Mouse (Mus musculus) forebrain, embryonic 14.5 days (tissue): ENCODE results near the gene Ano6. TPM values are rescaled to one million over a fixed set of nuclear protein-coding genes. Genes with fewer than 3 reads are reported as not detected.

ENCODE experiments used
- ATAC-seq: fragments of 200-750 bp; cut with Nextera tagmentation; 2 replicates; pipeline ENCODE4 v1.8.0; 2017; ENCODE audit warnings: mild to moderate bottlenecking, moderate library complexity
- DNase-seq: peaks from one replicate; pipeline ENCODE4 v3.0.0-alpha.2; 2015; ENCODE audit warnings: low spot score
- H3K27ac ChIP-seq: fragments of 300-500 bp; sonication (generic); 2 replicates; pipeline ENCODE4 v1.5.1; 2014; ENCODE audit warnings: low read depth, mild to moderate bottlenecking, control low read depth, low read length, moderate library complexity
- H3K27me3 ChIP-seq: fragments of 300-500 bp; sonication (generic); replicated peaks from 2 replicates; pipeline ENCODE4 v1.6.1; 2014; ENCODE audit warnings: low read length, control low read depth, mixed read lengths; ENCODE audit not compliant: control insufficient read depth, insufficient read depth
- H3K36me3 ChIP-seq: fragments of 300-500 bp; sonication (generic); 2 replicates; pipeline ENCODE4 v1.6.1; 2014; ENCODE audit warnings: low read length, control low read depth; ENCODE audit not compliant: control insufficient read depth, insufficient read depth
- H3K4me1 ChIP-seq: fragments of 300-500 bp; sonication (generic); 2 replicates; pipeline ENCODE4 v1.6.1; 2014; ENCODE audit warnings: antibody characterized with exemption, low read length, control low read depth; ENCODE audit not compliant: control insufficient read depth, insufficient read depth
- H3K4me2 ChIP-seq: fragments of 300-500 bp; sonication (generic); 2 replicates; pipeline ENCODE4 v1.6.1; 2014; ENCODE audit warnings: mild to moderate bottlenecking, control low read depth, low read length
- H3K4me3 ChIP-seq: fragments of 300-500 bp; sonication (generic); 2 replicates; pipeline ENCODE4 v1.5.1; 2014; ENCODE audit warnings: low read depth, low read length, control low read depth
- H3K9ac ChIP-seq: fragments of 300-500 bp; sonication (generic); 2 replicates; pipeline ENCODE4 v1.6.1; 2014; ENCODE audit warnings: mild to moderate bottlenecking, low read length, control low read depth, moderate library complexity
- H3K9me3 ChIP-seq: fragments of 300-500 bp; sonication (generic); replicated peaks from 2 replicates; pipeline ENCODE4 v1.6.1; 2016; ENCODE audit warnings: low read length, control low read depth, mixed read lengths; ENCODE audit not compliant: control insufficient read depth
- WGBS: fragments of 180-500 bp; shearing (Covaris S2); extraction: QIAGEN DNeasy Blood & Tissue Kit; methylation state at CpG from one replicate; pipeline ENCODE4 v1.1.7; 2014; 5-methylcytosine and 5-hydroxymethylcytosine counted together
- polyA plus RNA-seq: library from polyadenylated mRNA; unstranded; fragments of >200 nt; fragmentation: Nextera tagmentation; extraction: Ambion mirVana; gene quantifications from 2 replicates; pipeline ENCODE4 v1.2.1, GENCODE M21; 2014

Gene Ano6
- polyA plus RNA-seq, 1 experiment from 2014 or later: 14.6 TPM

DNA sequence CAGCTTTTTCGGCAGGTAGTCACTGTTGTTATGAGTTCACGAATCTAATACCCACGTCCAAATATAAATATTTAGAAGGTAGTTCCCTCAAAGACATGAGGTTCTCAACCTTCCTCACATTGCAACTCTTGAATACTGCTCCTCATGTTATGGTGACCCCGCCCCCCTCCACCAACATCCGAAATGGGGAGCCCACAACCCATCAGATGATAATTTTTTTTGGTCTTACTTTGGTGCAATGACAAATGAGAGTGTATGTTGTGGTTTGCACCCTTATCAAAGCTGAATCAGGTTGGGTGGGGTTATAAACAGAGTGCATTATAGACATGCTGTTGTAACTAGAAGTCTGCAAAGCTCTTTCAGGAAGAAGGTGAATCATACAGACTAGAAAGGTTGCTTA is 99.7 kb downstream of the Ano6 start:
- no peak for DNase-seq
- no peaks in the 10 kb centered on the region for H3K27me3 ChIP-seq
- no peaks in the 10 kb centered on the region for H3K36me3 ChIP-seq
- no peak for ATAC-seq
- H3K4me1 ChIP-seq: no peaks in the 10 kb centered on the region; the same call in 1 of the 2 replicates
- no peak overlapping the region for H3K4me3 ChIP-seq
- WGBS: 92% methylated on average over 5 of the region's 5 CpGs
- H3K9me3 ChIP-seq: no peaks in the 10 kb centered on the region
- no peak overlapping the region for H3K4me2 ChIP-seq
- no peak overlapping the region for H3K9ac ChIP-seq
- H3K27ac ChIP-seq: no peak overlapping the region

DNA sequence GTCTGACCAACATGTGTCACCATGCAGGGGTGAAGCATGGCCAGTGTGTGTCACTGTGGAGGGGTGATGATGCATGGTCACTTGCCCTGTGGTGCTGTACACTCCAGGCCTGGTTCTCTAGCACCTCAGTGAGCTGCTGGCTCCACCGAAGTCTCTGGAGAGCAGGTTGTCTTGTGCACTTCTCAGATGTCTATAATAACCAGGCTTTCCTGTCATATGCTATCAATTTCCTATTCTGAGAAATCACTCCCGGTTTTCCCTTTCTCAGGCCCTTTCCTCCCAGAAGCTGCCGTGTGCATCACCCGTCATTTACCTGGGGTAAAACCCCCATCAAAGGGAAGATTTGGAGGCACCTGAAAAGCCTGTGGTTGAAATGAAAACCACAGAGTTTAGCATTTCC is 101.5 kb downstream of the Ano6 start:
- H3K27ac ChIP-seq: no peak overlapping the region
- DNase-seq: no peak
- H3K27me3 ChIP-seq: no peaks in the 10 kb centered on the region
- 0 out of 2 replicates have a peak, but pooled peaks cover 2% of the 10 kb centered on the region for H3K36me3 ChIP-seq
- H3K9ac ChIP-seq: no peak overlapping the region
- H3K4me1 ChIP-seq: no peaks in the 10 kb centered on the region; the same call in 1 of the 2 replicates
- no peak for ATAC-seq
- no peaks in the 10 kb centered on the region for H3K9me3 ChIP-seq
- 90% methylated on average over 4 of the region's 4 CpGs for WGBS
- no peak overlapping the region for H3K4me3 ChIP-seq
- no peak overlapping the region for H3K4me2 ChIP-seq

GRCm38 (mm10) chr15:95892929-95893328 is 102.3 kb downstream of the Ano6 start:
- Histone ChIP-seq H3K4me3 (no peak overlapping the region), H3K9ac (no peak overlapping the region), H3K4me2 (no peak overlapping the region), H3K9me3 (no peaks in the 10 kb centered on the region), H3K4me1 (no peaks in the 10 kb centered on the region), H3K36me3 (0 out of 2 replicates have a peak, but pooled peaks cover 2% of the 10 kb centered on the region), H3K27ac (no peak overlapping the region), H3K27me3 (no peaks in the 10 kb centered on the region)
- ATAC-seq: no peak
- 54% methylated on average over 10 of the region's 10 CpGs for WGBS
- DNase-seq: no peak

GRCm38 (mm10) chr15:95895699-95896098 is 105.1 kb downstream of the Ano6 start:
- Histone ChIP-seq H3K4me3 (no peak overlapping the region), H3K27me3 (no peaks in the 10 kb centered on the region), H3K9ac (no peak overlapping the region), H3K9me3 (no peaks in the 10 kb centered on the region), H3K4me2 (no peak overlapping the region), H3K4me1 (no peaks in the 10 kb centered on the region), H3K36me3 (0 out of 2 replicates have a peak, but pooled peaks cover 2% of the 10 kb centered on the region), H3K27ac (no peak overlapping the region)
- ATAC-seq (no peak), DNase-seq (no peak)
- 93% methylated on average over 7 of the region's 7 CpGs for WGBS

GRCm38 (mm10) chr15:95897653-95898052 is 107.0 kb downstream of the Ano6 start:
- Histone ChIP-seq H3K4me2 (no peak overlapping the region), H3K36me3 (0 out of 2 replicates have a peak, but pooled peaks cover 2% of the 10 kb centered on the region), H3K9me3 (no peaks in the 10 kb centered on the region), H3K27me3 (no peaks in the 10 kb centered on the region), H3K4me3 (no peak overlapping the region), H3K27ac (no peak overlapping the region), H3K9ac (no peak overlapping the region), H3K4me1 (no peaks in the 10 kb centered on the region)
- ATAC-seq (no peak), DNase-seq (no peak)
- 78% methylated on average over 12 of the region's 12 CpGs for WGBS

DNA sequence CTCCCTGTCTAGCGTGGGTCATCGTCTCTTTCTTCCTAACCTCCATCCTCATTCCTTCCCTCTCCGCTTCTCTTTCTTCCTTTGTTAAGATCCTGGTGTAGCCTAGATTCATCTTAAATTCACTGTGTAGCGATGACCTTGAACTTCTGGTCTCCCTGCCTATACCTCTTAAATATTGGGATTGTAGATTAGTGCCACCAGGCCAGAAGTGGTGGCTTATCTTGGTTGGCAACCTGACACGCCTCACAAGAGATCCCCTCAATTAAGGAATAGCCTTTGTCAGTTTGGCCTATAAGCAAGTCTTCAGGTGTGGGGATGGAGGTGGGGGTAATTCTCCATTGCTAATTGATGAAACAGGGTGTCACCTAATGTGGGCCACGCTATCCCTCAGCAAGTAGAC is 107.8 kb downstream of the Ano6 start:
- Histone ChIP-seq H3K4me3 (no peak overlapping the region), H3K36me3 (0 out of 2 replicates have a peak, but pooled peaks cover 2% of the 10 kb centered on the region), H3K4me2 (no peak overlapping the region), H3K27me3 (no peaks in the 10 kb centered on the region), H3K9me3 (no peaks in the 10 kb centered on the region), H3K4me1 (no peaks in the 10 kb centered on the region), H3K9ac (no peak overlapping the region), H3K27ac (no peak overlapping the region)
- no peak for DNase-seq
- 95% methylated on average over 6 of the region's 6 CpGs for WGBS
- no peak for ATAC-seq

GRCm38 (mm10) chr15:95902396-95902795 is 111.8 kb downstream of the Ano6 start:
- Histone ChIP-seq H3K4me2 (no peak overlapping the region), H3K27me3 (no peaks in the 10 kb centered on the region), H3K4me1 (no peaks in the 10 kb centered on the region), H3K9me3 (no peaks in the 10 kb centered on the region), H3K9ac (no peak overlapping the region), H3K27ac (no peak overlapping the region), H3K36me3 (no peaks in the 10 kb centered on the region), H3K4me3 (no peak overlapping the region)
- ATAC-seq: no peak
- DNase-seq: no peak
- 95% methylated on average over 5 of the region's 5 CpGs for WGBS

- Histone ChIP-seq H3K4me2 (no peak overlapping the region), H3K4me3 (no peak overlapping the region), H3K27me3 (no peaks in the 10 kb centered on the region), H3K9ac (no peak overlapping the region), H3K36me3 (no peaks in the 10 kb centered on the region), H3K9me3 (no peaks in the 10 kb centered on the region), H3K4me1 (no peaks in the 10 kb centered on the region), H3K27ac (no peak overlapping the region)
- DNase-seq (no peak), ATAC-seq (no peak)
- WGBS: 79% methylated on average over 14 of the region's 14 CpGs
These were observed 113.6 kb downstream of the Ano6 start for GRCm38 (mm10) chr15:95904247-95904646.

DNA sequence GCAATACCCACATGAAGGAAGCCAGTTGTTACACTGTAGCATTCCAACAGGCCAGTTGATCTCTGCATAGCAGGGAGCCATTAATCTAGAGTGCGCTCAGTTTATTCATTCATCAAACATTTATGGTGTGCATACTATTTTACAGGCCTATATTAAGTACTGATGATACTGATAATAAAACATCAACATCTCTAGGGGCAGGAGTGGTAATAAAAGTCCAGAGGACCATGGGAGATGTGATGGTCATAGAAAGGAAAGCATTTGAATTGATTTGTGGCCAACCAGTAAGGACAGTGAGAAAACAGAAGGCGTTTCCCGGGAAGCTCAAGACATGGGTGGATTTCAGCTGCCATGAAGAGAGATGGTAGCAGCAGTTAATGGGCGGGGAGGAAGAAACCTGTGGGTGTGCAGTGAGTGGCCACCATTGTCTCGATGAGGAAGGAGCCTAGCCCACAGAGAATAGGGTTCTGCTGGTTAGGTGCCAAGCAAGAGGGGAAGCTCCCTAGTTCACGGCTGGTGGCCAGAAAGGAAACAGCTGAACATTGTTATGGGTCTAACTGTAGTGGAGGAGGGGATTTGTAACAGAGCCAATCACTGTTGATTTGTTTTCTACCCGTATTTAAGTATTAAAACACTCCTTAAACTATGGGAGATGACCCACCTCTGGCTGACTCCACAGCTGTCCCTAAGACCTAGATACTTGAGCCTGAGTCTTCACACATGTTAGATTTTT is 115.5 kb downstream of the Ano6 start:
- H3K27me3 ChIP-seq: no peaks in the 10 kb centered on the region
- DNase-seq (no peak), ATAC-seq (no peak)
- no peak overlapping the region for H3K27ac ChIP-seq
- no peaks in the 10 kb centered on the region for H3K36me3 ChIP-seq
- H3K4me3 ChIP-seq: no peak overlapping the region
- 77% methylated on average over 7 of the region's 7 CpGs for WGBS
- no peak overlapping the region for H3K9ac ChIP-seq
- no peaks in the 10 kb centered on the region for H3K9me3 ChIP-seq
- H3K4me1 ChIP-seq: no peaks in the 10 kb centered on the region
- H3K4me2 ChIP-seq: no peak overlapping the region
